Mouse (Mus musculus) embryonic facial prominence, embryonic 14.5 days (tissue): ENCODE results near the gene Armh3. TPM values are rescaled to one million over a fixed set of nuclear protein-coding genes. Genes with fewer than 3 reads are reported as not detected.

Source experiments
- ATAC-seq: fragments of 200-750 bp; cut with Nextera tagmentation; 2 replicates; pipeline ENCODE4 v1.8.0; 2017; ENCODE audit warnings: low read depth, moderate number of reproducible peaks, moderate TSS enrichment
- DNase-seq: peaks from one replicate; pipeline ENCODE4 v3.0.0-alpha.2; 2015; ENCODE audit warnings: low spot score
- H3K27ac ChIP-seq: fragments of 300-500 bp; sonication (generic); replicated peaks from 2 replicates; pipeline ENCODE4 v1.5.1; 2014; ENCODE audit warnings: low read depth, mild to moderate bottlenecking, low read length, moderate library complexity
- H3K27me3 ChIP-seq: fragments of 300-500 bp; sonication (generic); replicated peaks from 2 replicates; pipeline ENCODE4 v1.6.1; 2014; ENCODE audit warnings: low read length; ENCODE audit not compliant: control insufficient read depth, insufficient read depth
- H3K36me3 ChIP-seq: fragments of 300-500 bp; sonication (generic); 2 replicates; pipeline ENCODE4 v1.6.1; 2014; ENCODE audit warnings: low read length, mixed read lengths; ENCODE audit not compliant: control insufficient read depth, insufficient read depth
- H3K4me1 ChIP-seq: fragments of 300-500 bp; sonication (generic); 2 replicates; pipeline ENCODE4 v1.6.1; 2014; ENCODE audit warnings: antibody characterized with exemption, low read length; ENCODE audit not compliant: control insufficient read depth, insufficient read depth
- H3K4me2 ChIP-seq: fragments of 300-500 bp; sonication (generic); 2 replicates; pipeline ENCODE4 v1.6.1; 2014; ENCODE audit warnings: low read depth, mild to moderate bottlenecking, low read length, moderate library complexity, mixed read lengths
- H3K4me3 ChIP-seq: fragments of 300-500 bp; sonication (generic); 2 replicates; pipeline ENCODE4 v1.5.1; 2014; ENCODE audit warnings: low read depth, mild to moderate bottlenecking, low read length
- H3K9ac ChIP-seq: fragments of 300-500 bp; sonication (generic); 2 replicates; pipeline ENCODE4 v1.6.1; 2014; ENCODE audit warnings: low read depth, mild to moderate bottlenecking, low read length, moderate library complexity, mixed read lengths
- H3K9me3 ChIP-seq: fragments of 300-500 bp; sonication (generic); 2 replicates; pipeline ENCODE4 v1.6.1; 2016; ENCODE audit warnings: low read length; ENCODE audit not compliant: control insufficient read depth
- WGBS: fragments of 180-500 bp; shearing (Covaris S2); extraction: QIAGEN DNeasy Blood & Tissue Kit; methylation state at CpG from one replicate; pipeline ENCODE4 v1.1.7; 2014; 5-methylcytosine and 5-hydroxymethylcytosine counted together
- polyA plus RNA-seq: library from polyadenylated mRNA; unstranded; fragments of >200 nt; fragmentation: Nextera tagmentation; extraction: Ambion mirVana; gene quantifications from 2 replicates; pipeline ENCODE4 v1.2.1, GENCODE M21; 2014

Armh3 gene
- polyA plus RNA-seq, 1 experiment from 2014 or later = 13.7 TPM

DNA sequence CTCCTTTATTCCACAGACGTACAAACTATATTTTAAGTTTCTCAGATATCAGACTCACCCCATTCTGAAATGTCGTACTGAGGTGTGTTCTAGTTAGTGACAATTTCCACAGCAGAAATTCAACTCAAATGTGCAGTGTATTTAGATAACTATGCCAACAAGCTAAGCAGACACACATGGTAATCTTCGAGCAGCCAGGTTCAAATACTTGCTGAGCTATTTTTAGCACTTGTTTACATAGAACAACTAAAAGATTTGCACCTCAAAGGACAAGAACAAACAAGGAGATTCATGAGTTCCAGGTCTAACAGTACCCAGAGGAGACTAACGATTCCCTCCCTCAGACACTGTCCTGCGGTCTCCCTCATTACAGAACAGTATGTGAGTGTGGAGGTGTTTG lies 171.2 kb downstream of the Armh3 start:
- 70% methylated on average over 5 of the region's 5 CpGs for WGBS
- no peak overlapping the region for H3K4me2 ChIP-seq
- no peak overlapping the region for H3K9ac ChIP-seq
- H3K9me3 ChIP-seq = peaks cover 4% of the 10 kb centered on the region; the same call in 1 of the 2 replicates
- no peaks in the 10 kb centered on the region for H3K36me3 ChIP-seq
- DNase-seq = no peak
- no peak overlapping the region for H3K27ac ChIP-seq
- H3K4me1 ChIP-seq = no peaks in the 10 kb centered on the region
- no peaks in the 10 kb centered on the region for H3K27me3 ChIP-seq
- ATAC-seq = no peak
- no peak overlapping the region for H3K4me3 ChIP-seq

DNA sequence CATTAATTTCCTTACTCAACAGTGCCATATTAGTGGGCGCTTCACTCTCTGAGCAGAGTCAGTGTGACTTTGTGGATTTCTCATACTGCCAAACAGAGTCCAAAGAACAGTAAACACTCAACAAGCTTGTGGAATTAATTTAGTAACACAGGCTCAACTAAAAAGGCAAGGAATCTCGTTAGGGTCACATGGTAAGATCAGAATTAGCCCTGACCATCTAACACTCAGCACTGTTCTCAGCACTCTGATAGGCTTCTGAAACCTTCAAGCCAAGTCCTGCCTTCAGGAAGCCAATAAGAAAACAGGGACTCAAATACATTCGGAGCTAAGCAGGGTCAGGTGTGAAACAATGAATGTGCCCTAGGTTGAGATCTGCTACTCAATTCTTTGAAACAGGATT lies 172.1 kb downstream of the Armh3 start:
- H3K27ac ChIP-seq = no peak overlapping the region
- H3K9ac ChIP-seq = no peak overlapping the region
- H3K4me3 ChIP-seq = no peak overlapping the region
- ATAC-seq (no peak), DNase-seq (no peak)
- 77% methylated on average over 3 of the region's 3 CpGs for WGBS
- no peaks in the 10 kb centered on the region for H3K36me3 ChIP-seq
- no peaks in the 10 kb centered on the region for H3K4me1 ChIP-seq
- no peaks in the 10 kb centered on the region for H3K27me3 ChIP-seq
- H3K9me3 ChIP-seq = peaks cover 4% of the 10 kb centered on the region; the same call in 1 of the 2 replicates
- no peak overlapping the region for H3K4me2 ChIP-seq

DNA sequence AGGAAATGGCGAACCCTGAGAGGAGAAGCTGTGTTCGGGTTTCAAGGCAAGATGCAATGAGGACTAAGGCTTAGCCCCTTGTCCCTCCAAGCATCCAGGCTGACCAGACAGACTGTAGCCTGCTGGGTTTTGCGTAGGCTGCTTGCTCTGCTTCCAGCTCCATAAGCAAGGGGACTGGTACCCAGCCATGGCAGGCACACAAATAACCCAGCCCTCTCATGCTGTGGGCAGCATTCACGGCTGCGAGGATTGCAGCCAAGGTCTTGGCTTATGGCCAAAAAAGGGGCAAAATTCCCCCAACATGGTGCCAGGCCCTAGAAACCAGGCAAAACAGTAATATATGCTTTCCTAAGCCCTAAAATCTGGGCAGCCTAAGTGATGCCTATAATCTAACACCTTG lies 176.5 kb downstream of the Armh3 start:
- Histone ChIP-seq H3K36me3 (no peaks in the 10 kb centered on the region; the same call in 1 of the 2 replicates), H3K4me1 (no peaks in the 10 kb centered on the region; the same call in 1 of the 2 replicates), H3K9ac (no peak overlapping the region), H3K4me2 (no peak overlapping the region), H3K4me3 (no peak overlapping the region), H3K9me3 (no peaks in the 10 kb centered on the region), H3K27me3 (no peaks in the 10 kb centered on the region), H3K27ac (no peak overlapping the region)
- ATAC-seq = no peak
- DNase-seq = no peak
- 67% methylated on average over 5 of the region's 5 CpGs for WGBS

DNA sequence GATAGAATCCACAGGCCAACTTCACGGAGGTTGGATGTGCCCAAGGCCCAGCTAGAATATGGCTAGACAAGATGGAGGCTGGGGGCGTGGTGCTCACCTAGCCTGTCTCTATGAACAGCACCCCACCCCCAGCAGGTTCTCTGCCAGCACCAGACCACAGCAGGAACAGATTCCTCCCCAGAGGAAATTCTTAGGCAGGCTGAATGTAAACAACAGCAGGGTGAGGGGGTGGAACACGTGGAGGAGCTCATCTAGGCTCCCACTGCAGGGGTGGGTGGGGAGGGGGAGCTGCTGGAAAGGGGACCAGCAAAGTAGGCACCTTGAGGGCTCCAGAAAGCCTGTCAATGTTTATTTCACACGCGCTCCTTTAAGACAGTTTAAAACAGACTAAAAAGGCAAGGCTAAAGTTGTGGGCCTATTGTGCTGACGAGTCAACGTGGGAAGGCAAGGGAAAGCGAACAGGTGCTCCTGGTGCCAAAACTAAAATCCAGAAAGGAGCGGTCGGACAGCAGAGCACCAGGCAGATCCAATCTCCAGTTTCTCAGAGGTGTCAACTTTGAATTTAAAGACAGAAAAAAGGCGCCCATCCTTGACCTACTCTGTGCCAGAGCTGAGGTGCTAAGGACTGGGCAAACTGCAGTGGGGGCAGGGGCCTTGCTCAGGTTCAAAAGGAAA lies 180.3 kb downstream of the Armh3 start:
- Histone ChIP-seq H3K4me2 (no peak overlapping the region), H3K27ac (no peak overlapping the region), H3K9me3 (no peaks in the 10 kb centered on the region), H3K36me3 (no peaks in the 10 kb centered on the region; the same call in 1 of the 2 replicates), H3K27me3 (peaks cover 4% of the 10 kb centered on the region; the same call in 1 of the 2 replicates), H3K9ac (no peak overlapping the region), H3K4me1 (peaks cover 12% of the 10 kb centered on the region), H3K4me3 (no peak overlapping the region)
- no peak for ATAC-seq
- DNase-seq = peak; percentile 59
- 58% methylated on average over 11 of the region's 11 CpGs for WGBS

DNA sequence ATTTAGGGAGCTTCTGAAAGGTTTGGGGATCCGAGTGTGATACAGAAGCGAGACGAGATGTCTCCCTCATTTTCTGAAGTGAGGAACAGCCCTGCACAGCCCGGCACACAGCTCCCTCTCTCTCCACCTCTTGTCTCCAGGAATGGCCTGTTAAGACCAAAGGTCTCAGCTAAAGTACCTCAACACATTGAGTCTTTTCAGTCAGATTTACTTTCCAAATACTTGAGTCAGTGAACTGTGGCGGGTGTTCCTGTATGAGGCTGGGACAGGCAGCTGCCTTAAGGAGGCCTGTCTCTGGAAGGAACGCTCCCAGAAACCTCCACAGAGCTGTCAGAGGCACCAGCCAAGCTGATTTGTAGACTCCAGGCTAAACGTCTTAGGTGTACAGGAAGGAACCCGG lies 181.6 kb downstream of the Armh3 start:
- Histone ChIP-seq H3K9me3 (no peaks in the 10 kb centered on the region), H3K36me3 (no peaks in the 10 kb centered on the region; the same call in 1 of the 2 replicates), H3K4me1 (peaks cover 12% of the 10 kb centered on the region), H3K4me3 (no peak overlapping the region), H3K27ac (no peak overlapping the region), H3K4me2 (peak overlapping the region; percentile 76), H3K27me3 (peaks cover 9% of the 10 kb centered on the region; the same call in 1 of the 2 replicates), H3K9ac (no peak overlapping the region)
- DNase-seq (no peak), ATAC-seq (no peak)
- 20% methylated on average over 8 of the region's 8 CpGs for WGBS

DNA sequence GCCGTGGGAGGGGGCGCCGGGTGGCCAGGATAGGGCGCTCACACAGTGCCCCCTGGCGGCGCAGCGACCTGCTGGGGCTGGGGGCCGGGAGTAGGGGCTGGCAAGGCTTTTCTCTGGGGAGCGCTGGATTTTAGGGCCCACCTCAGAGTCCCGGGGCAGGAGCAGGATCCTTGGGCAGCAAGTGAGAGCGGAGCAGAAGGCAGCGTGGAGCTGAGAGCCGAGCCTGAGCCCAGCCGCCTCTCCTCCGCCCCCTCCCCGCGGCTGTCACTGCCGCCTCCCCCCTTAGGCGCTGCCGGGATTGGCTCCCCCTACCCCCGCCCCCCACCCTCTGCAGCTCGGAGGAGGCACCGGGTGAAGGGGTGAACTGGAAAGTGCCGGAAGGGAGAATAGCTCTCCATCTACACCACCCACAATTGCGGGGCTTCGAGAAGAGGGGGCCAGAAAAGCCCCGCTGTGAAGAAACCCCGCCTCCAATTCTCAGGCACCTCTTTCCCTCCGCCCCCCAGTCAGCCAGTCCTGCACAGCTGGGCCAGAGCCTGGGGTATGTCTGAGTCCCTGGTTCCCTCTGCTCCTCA lies 182.4 kb downstream of the Armh3 start, which contains the start of gene Kcnip2:
Gene Kcnip2, minus strand, starts transcription at position 231 of the 575 bp plus-strand sequence.
- peak; percentile 41; the same call in 1 of the 2 replicates for ATAC-seq
- H3K27ac ChIP-seq = no peak within 1 kb of the TSS
- H3K27me3 ChIP-seq = peaks cover 9% of the 10 kb centered on the region; the same call in 1 of the 2 replicates
- peak within 1 kb of the TSS; percentile 40 for H3K9ac ChIP-seq
- peak within 1 kb of the TSS; percentile 76 for H3K4me2 ChIP-seq
- 3% methylated on average over 8 of the region's 29 CpGs for WGBS
- no peaks in the 10 kb centered on the region for H3K9me3 ChIP-seq
- H3K4me3 ChIP-seq = peak within 1 kb of the TSS; percentile 39
- H3K4me1 ChIP-seq = peaks cover 12% of the 10 kb centered on the region
- DNase-seq = peak; percentile 60
- no peaks in the 10 kb centered on the region; the same call in 1 of the 2 replicates for H3K36me3 ChIP-seq

DNA sequence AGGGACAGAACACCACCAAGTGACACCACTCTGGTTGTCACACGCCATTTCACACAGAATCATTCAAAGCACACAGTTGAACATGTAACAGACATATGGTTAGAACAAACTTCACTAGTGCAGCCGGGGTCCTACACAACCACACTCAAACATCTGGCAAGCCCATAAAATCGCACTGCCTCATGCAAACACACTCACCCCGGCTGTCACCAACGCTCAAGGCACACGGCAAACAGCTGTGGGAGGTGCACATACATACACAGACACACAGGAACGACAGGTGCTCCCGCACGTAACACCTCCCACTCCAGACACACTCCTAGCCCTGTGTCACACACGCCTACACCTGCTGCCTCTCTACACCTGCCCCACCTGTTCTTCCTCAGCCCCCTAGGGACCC lies 183.1 kb downstream of the Armh3 start:
- H3K4me3 ChIP-seq = peak overlapping the region; percentile 39; the same call in 1 of the 2 replicates
- H3K9me3 ChIP-seq = no peaks in the 10 kb centered on the region
- H3K36me3 ChIP-seq = no peaks in the 10 kb centered on the region; the same call in 1 of the 2 replicates
- H3K27ac ChIP-seq = no peak overlapping the region
- 57% methylated on average over 10 of the region's 10 CpGs for WGBS
- no peak overlapping the region for H3K9ac ChIP-seq
- peak overlapping the region; percentile 76 for H3K4me2 ChIP-seq
- ATAC-seq = no peak; the same call in 1 of the 2 replicates
- DNase-seq = no peak
- peaks cover 12% of the 10 kb centered on the region for H3K4me1 ChIP-seq
- peaks cover 9% of the 10 kb centered on the region; the same call in 1 of the 2 replicates for H3K27me3 ChIP-seq

DNA sequence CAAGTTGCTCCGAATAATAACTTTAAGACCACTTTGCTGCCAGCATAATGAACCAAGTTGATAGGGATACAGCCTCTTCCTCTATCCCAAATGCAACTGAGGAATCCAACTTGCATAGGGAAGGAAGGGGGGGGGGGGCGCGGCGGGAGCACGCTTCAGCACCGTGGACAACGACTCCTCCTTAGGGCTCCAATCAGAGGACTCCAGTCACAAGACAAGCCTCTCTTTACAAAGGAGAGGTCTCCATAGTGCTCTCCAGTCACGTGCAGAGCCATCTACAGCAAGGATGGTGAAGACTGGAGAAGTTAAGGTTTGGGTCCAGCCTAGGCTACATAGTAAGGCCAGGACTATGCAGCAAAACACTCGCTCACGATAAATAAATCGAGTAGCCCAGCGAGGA lies 184.5 kb downstream of the Armh3 start:
- Histone ChIP-seq H3K4me3 (no peak overlapping the region), H3K27me3 (peaks cover 9% of the 10 kb centered on the region; the same call in 1 of the 2 replicates), H3K9ac (no peak overlapping the region), H3K4me2 (no peak overlapping the region), H3K36me3 (no peaks in the 10 kb centered on the region; the same call in 1 of the 2 replicates), H3K4me1 (peaks cover 12% of the 10 kb centered on the region), H3K9me3 (no peaks in the 10 kb centered on the region), H3K27ac (no peak overlapping the region)
- DNase-seq (peak; percentile 69), ATAC-seq (0 out of 2 replicates have a peak, but pooled peaks have one; percentile 23)
- 20% methylated on average over 8 of the region's 12 CpGs for WGBS
